Mouse (Mus musculus) gastrocnemius, postnatal 14 days (tissue): ENCODE measurements around the gene Myo18a. TPM values are rescaled to one million over a fixed set of nuclear protein-coding genes. Genes with fewer than 3 reads are reported as not detected.
"Not testable (repeated sequence)": the region's sequence is repeated elsewhere in the genome, so short reads cannot be mapped to it uniquely, and the experiment has no call there.

ENCODE experiments used
- DNase-seq: peaks from one replicate; pipeline ENCODE4 v3.0.0; 2021; ENCODE audit warnings: mixed read lengths
- intact Hi-C: fragments of 180-260 bp; cut with DNase I; formaldehyde crosslinking; loops from one replicate; pipeline ENCODE4 v1.15.1; 2025; ENCODE audit warnings: low total_unique reads
- long read RNA-seq, 2 experiments: library from polyadenylated mRNA; stranded (forward); transcript quantifications; one replicate each; pipeline ENCODE4 v2.0.0; 2021
- total RNA-seq, 2 experiments: library from RNA; stranded (reverse); gene quantifications; 2 replicates each; pipeline ENCODE4 v1.2.3; 2021

Gene Myo18a
- 100 to 1,000 TPM; 307 to 323 TPM for total RNA-seq
- long read RNA-seq, experiment 1, partial matches to known transcripts, result 52 of 102 reads
- long read RNA-seq, experiment 1, other reads (novel, unspliced or antisense), result 47 of 102 reads
- long read RNA-seq, experiment 2, partial matches to known transcripts, result 67 of 146 reads
- long read RNA-seq, experiment 2, other reads (novel, unspliced or antisense), result 78 of 146 reads

DNA sequence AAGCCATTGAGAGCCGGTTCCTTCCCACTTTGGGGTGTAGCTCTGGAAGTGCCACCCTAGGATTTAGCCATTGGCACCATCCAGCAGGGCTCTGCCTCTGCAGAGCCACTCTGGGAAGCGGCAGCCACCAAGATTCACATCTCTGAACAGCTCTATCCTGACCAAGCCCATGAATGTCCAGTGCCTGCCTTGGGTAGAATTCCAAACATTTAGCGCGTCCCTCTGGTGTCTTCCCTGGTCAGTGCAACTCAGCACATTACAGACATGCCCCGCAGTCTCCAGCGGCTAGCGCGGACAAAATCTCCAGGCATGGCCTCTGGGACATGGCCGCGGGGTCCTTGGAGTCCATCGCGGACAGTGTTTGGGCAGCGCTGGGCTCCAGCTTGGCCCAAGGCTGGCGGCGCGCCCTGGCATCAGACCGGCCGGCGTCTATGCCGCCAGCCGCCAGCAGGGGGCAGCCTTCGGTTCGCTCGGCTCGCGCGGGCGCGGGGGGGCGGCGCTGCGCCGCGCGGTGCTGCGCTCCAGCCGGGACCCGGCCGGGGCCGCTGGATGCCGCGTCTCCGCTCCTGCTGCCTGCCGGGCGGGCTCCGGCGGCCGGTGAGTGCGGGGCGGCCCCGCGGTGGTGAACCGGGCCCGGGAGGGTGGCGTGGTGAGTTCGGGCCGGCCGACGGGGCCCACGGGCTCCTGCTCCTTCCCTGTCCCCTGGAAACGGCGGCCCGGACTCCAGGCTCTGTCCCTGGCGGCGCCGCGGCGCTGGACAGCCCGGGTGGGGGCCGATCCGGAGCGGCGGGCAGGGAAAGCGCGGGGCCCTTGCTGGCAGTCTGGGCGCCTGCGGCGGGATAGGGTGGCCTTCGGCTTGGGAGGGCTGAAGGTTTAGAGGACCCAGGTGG lies at the start of gene Myo18a:
Gene Myo18a (plus strand): TSS at position 464 of the 890 bp plus-strand sequence.
- peak; percentile 85 for DNase-seq
- intact Hi-C loops, result loop anchor here (2.0 kb wide), 1 partner anchor 52 kb away; no protein-coding TSS in a partner anchor

DNA sequence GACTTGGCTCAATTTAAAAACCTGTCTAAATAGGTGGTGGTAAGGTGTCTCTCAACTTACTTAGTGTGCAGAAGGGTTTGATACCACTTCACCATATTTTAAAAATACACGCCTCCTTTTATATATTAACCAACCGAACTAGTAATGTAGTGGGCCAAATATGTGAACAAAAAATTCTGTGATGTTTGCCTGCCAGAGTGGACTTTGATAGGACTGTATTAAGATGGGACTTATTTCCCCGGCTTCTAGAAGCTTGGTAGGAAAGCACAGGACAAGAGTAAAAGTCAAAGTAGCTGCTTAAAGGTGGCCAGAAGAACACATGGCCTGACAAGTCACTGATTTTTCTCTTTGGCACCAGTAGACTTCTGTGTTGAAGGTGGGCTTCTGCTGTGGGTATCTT lies 49.3 kb upstream of the Myo18a start:
- no peak for DNase-seq
- intact Hi-C loops, result no loop called here

GRCm38 (mm10) chr11:77719055-77719454 lies 44.0 kb upstream of the Myo18a start:
- no peak for DNase-seq
- intact Hi-C loops, result no loop called here

DNA sequence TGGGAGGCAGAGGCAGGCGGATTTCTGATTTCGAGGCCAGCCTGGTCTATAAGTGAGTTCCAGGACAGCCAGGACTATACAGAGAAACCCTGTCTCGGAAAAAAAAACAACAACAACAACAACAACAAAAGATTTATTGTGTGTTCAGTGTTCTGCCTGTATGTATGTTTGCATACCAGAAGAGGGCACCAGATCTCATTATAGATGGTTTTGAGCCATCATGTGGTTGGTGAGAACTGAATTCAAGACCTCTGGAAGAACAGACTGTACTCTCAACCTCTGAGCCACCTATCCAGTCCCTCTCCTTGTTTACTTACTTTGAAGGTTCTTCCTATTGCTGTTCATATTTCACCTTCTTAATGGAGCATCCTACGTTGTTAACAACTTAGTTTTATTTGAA lies 41.7 kb upstream of the Myo18a start:
- intact Hi-C loops, result no loop called here
- DNase-seq, result no peak

DNA sequence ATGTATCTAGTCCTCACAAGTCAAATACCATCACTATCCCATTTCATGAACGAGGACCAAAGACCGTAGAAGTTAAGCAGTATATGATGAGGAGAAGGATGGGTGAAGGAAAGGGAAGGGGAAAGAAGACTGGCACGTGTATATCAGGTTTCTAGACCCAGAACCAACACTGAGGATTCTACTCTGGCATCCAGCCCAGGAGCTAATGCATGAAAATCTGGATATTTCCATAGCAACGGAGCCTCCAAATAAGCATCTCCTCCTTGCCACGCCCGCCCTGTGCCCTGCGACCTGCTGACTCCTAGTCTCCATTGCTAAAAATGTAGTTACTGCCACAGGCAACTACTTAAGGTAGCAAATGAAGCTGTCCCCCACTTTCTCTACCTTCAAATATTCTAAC lies 38.3 kb upstream of the Myo18a start:
- intact Hi-C loops, result no loop called here
- no peak for DNase-seq

- no peak for DNase-seq
- intact Hi-C loops, result no loop called here
These were observed 37.9 kb upstream of the Myo18a start, which contains the start of gene Cryba1 for GRCm38 (mm10) chr11:77725183-77725582. Gene Cryba1 (minus strand): TSS chr11:77725283.

GRCm38 (mm10) chr11:77728587-77728986 lies 34.5 kb upstream of the Myo18a start:
- intact Hi-C loops, result no loop called here

DNA sequence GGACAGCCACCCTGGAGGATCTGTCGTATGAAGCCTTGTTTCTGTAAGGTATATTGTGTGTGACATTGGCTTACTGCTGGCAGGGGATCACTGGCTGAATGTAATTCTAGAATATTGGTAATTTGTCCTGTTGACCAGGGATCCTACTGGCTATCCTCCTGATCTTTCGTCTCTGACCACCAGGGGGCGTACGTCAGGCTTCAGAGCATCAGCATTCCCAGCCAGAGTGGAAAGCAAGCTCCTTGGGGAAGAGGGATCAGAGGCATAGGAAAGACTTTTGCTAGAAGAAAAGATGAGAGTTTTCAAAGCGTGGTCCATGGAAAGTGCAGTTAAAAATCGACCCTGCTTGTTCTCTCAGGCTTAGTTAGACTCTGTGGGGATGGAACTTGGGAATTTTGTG lies 25.8 kb upstream of the Myo18a start:
- intact Hi-C loops, result no loop called here
- DNase-seq, result peak; percentile 86

More at GRCm38 (mm10) chr11:77728587-77728986, 34.5 kb upstream of the Myo18a start:
- DNase-seq, result no peak

- intact Hi-C loops, result no loop called here
- no peak for DNase-seq
These were observed 24.5 kb upstream of the Myo18a start for GRCm38 (mm10) chr11:77738555-77738954.

DNA sequence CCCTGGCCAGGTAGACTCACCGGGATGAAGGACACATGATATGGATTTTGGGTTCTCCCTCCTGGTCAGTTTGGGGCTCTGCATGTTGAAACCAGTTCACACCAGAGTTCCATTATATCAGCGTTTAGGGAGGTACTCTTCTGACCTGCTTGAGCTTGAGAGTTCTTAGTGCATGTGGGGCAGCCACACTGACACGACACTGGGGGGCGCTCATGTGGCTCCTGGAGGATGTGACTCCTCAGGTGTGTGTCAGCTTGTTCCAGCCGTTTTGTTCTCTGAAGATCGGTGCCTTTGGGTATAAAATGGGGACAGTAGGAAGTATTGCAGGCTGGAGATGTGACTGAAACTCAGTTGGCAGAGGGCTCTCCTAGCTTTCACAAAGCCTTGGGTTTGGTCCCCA lies 19.1 kb upstream of the Myo18a start:
- DNase-seq, result no peak
- intact Hi-C loops, result no loop called here

GRCm38 (mm10) chr11:77746652-77747051 lies 16.4 kb upstream of the Myo18a start:
- DNase-seq, result no peak
- intact Hi-C loops, result no loop called here

DNA sequence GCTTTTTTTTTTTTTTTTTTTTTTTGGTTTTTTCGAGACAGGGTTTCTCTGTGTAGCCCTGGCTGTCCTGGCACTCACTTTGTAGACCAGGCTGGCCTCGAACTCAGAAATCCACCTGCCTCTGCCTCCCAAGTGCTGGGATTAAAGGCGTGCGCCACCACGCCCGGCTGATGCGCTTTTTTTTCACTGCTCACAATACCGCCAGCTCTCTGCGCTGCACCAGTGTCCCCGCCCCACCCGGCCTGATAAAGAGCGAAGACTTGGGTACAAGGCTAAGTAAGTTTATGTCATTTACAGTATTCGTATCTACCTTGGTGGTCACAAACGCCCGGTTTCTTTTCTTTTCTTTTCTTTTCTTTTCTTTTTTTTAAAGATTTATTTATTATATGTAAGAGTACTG lies 15.9 kb upstream of the Myo18a start:
- DNase-seq, intact Hi-C loops: not testable (repeated sequence)

DNA sequence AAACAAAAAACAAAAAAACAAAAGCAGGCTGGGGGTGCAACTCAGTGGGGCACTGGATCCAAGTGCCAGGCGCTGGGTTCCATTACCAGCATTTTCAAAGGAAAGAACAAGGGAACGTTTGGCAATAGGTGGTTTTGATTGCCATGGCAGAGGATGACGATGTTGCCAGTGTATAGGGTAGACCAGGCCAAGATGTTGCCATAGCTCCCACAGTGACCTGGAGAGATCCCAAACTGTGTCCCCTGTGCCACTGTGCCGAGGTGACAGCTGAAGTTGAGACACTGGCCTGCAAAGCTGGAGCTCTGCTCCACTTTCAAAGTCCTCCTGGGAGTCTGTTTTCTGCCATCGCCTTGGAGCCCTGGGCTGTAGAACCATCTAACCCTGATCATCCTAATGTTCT lies 14.1 kb upstream of the Myo18a start:
- intact Hi-C loops, result no loop called here
- no peak for DNase-seq

DNA sequence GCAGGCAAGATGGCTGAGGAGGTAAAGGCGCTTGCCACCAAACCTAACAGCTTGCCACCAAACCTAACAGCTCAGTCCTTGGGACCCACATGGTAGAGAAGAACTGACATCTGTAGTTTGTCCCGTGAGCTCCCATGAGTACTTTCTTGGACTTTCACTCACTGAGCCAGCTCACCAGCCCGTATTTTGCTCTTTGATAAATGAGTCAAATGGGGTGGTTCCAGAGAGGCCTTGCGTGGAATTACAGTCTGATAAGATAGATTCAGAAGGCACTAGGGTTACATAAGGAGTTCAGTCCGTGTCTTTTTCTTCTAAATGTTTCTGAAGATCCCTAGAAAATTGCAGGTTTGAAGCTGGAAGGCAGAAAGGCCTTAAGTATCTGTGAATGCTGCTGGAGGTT lies 10.5 kb upstream of the Myo18a start:
- no peak for DNase-seq
- intact Hi-C loops, result loop anchor here (5.0 kb wide), 1 partner anchor 35 kb away; the partner anchor contains the start of gene Gm10277

DNA sequence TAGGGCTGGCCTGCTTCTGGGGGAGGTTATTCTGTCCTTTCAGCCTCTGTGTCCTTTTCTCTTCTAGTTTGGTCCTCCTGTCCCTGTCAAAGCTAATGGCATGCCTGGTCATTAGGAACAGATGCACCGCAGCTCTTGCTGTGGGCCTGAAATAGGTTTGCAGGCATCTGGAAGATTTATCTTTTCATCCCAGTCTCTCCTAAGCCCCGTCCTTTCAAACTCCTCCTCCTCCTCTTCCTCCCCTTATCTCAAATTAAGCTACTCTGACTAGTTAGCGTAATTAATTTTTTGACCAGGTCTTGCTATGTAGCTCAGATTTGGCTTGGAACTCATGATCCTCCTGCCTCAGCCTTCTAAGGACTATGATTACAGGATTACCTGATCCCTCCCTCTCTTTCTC lies 9.6 kb upstream of the Myo18a start:
- DNase-seq, result no peak
- intact Hi-C loops, result loop anchor here (5.0 kb wide), 1 partner anchor 34 kb away; the partner anchor contains the start of gene Gm10277

DNA sequence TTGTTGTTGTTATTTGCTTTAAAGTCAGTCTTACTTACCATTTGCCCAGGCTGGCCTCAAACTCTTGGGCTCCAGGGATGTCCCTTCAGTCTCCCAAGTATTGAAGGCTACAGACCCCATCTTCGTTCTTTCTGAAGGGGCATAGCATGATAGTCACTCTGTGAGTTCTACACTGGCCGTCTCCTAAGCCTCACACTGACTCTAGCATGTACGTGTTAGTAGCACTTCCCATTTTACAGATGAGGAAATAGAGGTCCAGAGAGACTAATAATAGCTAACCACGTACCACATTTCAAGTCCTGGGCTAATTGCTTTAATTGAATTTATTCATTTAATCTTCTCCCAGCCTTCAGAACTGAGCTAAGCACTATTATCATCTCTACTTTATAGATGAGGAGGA lies 3.0 kb upstream of the Myo18a start:
- DNase-seq, result no peak
- intact Hi-C loops, result no loop called here

DNA sequence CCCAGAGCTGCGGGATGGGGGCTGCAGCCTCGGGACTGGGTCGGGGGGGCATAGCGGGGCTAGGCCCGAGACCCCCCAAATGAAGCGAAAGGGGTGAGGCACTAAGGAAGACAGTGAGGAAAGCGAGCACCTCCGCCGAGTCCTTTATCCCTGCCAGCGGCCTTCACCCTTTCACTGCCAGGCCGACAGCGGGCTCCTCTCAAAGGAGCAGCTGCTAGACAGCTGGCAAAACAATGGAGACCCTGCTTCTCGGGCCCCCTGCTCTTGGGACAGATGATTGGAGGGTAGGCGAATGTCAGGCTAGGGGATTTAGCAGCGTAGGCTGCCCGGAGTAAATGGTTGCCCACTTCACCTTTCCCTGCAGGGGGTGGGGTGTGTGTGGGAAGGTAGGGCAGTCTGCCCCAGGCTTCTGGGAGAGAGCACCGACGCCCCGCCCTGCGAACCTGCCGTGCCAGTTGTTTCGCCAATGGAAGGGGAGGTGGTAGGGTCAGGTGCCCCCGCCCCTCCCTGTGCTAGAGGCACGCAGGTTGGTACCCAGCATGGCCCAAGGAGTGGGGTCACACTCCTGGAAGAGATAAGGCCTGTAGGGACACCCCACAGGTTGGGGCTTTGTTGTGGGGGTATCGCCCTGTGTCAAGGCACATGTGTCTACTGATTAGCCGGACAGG lies 761 bp downstream of the Myo18a start:
- intact Hi-C loops, result loop anchor here (2.0 kb wide), 1 partner anchor 51 kb away; no protein-coding TSS in a partner anchor

GRCm38 (mm10) chr11:77764694-77765458 lies 1.8 kb downstream of the Myo18a start:
- no peak for DNase-seq
- intact Hi-C loops, result no loop called here

More for the DNA sequence above, 761 bp downstream of the Myo18a start:
- peak; percentile 39 for DNase-seq

DNA sequence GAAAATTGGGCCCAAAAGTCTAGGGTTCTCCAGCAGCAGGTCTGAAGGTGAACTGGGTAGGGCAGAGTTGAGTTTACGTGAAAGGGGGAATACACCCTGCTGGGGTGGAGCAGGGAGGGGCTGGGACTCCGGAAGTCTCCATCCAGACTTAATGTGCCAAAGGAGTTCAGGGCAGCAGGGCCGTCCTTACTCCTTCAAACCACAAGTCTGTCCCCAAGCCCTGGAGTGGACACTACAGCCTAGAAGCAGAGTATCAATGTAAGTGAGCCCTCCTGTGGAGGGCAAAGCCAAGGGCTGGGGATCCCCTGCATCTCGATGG lies 2.4 kb downstream of the Myo18a start:
- DNase-seq, result no peak
- intact Hi-C loops, result no loop called here
